Mouse (Mus musculus): ENCODE results near the gene Elane.

The Elane gene

GRCm38 (mm10) chr10:79931797-79932196 is 45.8 kb downstream of the Elane start:
- peak; percentile 49 for DNase-seq

GRCm38 (mm10) chr10:79932736-79933135 is 46.7 kb downstream of the Elane start:
- DNase-seq, result peak; percentile 78

DNA sequence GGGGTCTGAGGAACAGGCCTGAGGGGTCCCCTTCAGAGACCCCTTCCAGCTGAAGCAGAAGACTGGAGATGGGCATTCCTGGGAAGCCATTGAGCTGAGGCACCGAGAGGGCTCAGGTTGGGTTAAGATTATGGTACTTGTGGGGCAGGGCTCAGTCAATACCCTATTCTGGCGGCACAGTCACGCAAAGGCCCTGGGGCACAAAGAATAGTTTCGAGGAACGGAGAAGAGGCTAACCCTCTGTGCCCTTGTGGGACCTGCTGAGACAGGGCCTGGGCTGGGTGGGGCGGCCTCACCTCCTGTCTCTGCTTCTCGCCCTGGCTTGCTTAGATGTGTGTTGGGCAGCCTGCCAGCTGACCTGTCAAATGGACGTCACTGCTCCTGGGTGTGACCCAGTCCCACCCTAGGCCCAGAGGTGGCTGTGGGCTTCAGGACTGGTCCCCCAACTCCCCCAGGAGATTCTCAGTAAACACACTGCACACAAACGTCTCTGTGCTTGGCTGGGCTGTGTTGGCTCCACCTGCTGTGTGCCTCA is 47.2 kb downstream of the Elane start:
- peak; percentile 60 for DNase-seq

GRCm38 (mm10) chr10:79933861-79934260 is 47.8 kb downstream of the Elane start:
- no peak for DNase-seq

- DNase-seq, result peak; percentile 78
These were observed 48.2 kb downstream of the Elane start for GRCm38 (mm10) chr10:79934272-79934721.

GRCm38 (mm10) chr10:79934794-79935569 is 48.9 kb downstream of the Elane start:
- DNase-seq, result no peak

- DNase-seq, result no peak
These were observed 50.4 kb downstream of the Elane start for GRCm38 (mm10) chr10:79936284-79936910.

- DNase-seq, result peak; percentile 73
These were observed 50.9 kb downstream of the Elane start for GRCm38 (mm10) chr10:79936911-79937441.

All from cerebellum, adult 11-12 months (tissue).